Mouse (Mus musculus) embryo, embryonic 11 days (tissue): ENCODE measurements around the gene Higd1c.
"Not testable (repeated sequence)": the region's sequence is repeated elsewhere in the genome, so short reads cannot be mapped to it uniquely, and the experiment has no call there.

Source experiments
- DNase-seq: peaks from one replicate; pipeline ENCODE4 v3.0.0-alpha.2; 2015

The Higd1c gene

GRCm38 (mm10) chr15:100364242-100364641 is at the start of gene Higd1c:
Higd1c (plus strand) TSS chr15:100364542.
- DNase-seq = no peak

- DNase-seq = not testable (repeated sequence)
Observed at GRCm38 (mm10) chr15:100318014-100318671, 46.2 kb upstream of the Higd1c start.

- DNase-seq = no peak
Observed at GRCm38 (mm10) chr15:100319884-100320283, 44.5 kb upstream of the Higd1c start.

GRCm38 (mm10) chr15:100320295-100320905 is 43.9 kb upstream of the Higd1c start:
- DNase-seq = no peak

GRCm38 (mm10) chr15:100321134-100321533 is 43.2 kb upstream of the Higd1c start:
- DNase-seq = peak; percentile 28

GRCm38 (mm10) chr15:100324021-100324591 is 40.2 kb upstream of the Higd1c start:
- no peak for DNase-seq

- DNase-seq = no peak
Observed at GRCm38 (mm10) chr15:100325235-100325634, 39.1 kb upstream of the Higd1c start.

GRCm38 (mm10) chr15:100328089-100328488 is 36.3 kb upstream of the Higd1c start:
- not testable (repeated sequence) for DNase-seq

- not testable (repeated sequence) for DNase-seq
Observed at GRCm38 (mm10) chr15:100329336-100329735, 35.0 kb upstream of the Higd1c start.

- no peak for DNase-seq
Observed at GRCm38 (mm10) chr15:100330739-100331138, 33.6 kb upstream of the Higd1c start.

- not testable (repeated sequence) for DNase-seq
Observed at GRCm38 (mm10) chr15:100332077-100332961, 32.0 kb upstream of the Higd1c start.

- DNase-seq = no peak
Observed at GRCm38 (mm10) chr15:100334629-100335028, 29.7 kb upstream of the Higd1c start, which contains the start of gene Mettl7a3. Mettl7a3 (plus strand) TSS chr15:100334929.

GRCm38 (mm10) chr15:100337328-100337727 is 27.0 kb upstream of the Higd1c start:
- not testable (repeated sequence) for DNase-seq

GRCm38 (mm10) chr15:100337847-100338246 is 26.5 kb upstream of the Higd1c start:
- peak; percentile 57 for DNase-seq

GRCm38 (mm10) chr15:100341314-100341980 is 22.9 kb upstream of the Higd1c start:
- DNase-seq = not testable (repeated sequence)

- no peak for DNase-seq
Observed at GRCm38 (mm10) chr15:100345484-100345883, 18.9 kb upstream of the Higd1c start.

GRCm38 (mm10) chr15:100346761-100347160 is 17.6 kb upstream of the Higd1c start:
- no peak for DNase-seq

- DNase-seq = no peak
Observed at GRCm38 (mm10) chr15:100349496-100349895, 14.8 kb upstream of the Higd1c start.

- no peak for DNase-seq
Observed at GRCm38 (mm10) chr15:100351501-100352060, 12.8 kb upstream of the Higd1c start.

GRCm38 (mm10) chr15:100352711-100353250 is 11.6 kb upstream of the Higd1c start, which contains the start of the genes Methig1 and Mettl7a2:
Methig1 (plus strand) TSS chr15:100353149.
Mettl7a2 (plus strand) TSS chr15:100353200.
- DNase-seq = no peak

GRCm38 (mm10) chr15:100353399-100353798 is 10.9 kb upstream of the Higd1c start:
- not testable (repeated sequence) for DNase-seq

- DNase-seq = no peak
Observed at GRCm38 (mm10) chr15:100355876-100356275, 8.5 kb upstream of the Higd1c start.
